Mouse (Mus musculus) embryo, embryonic 11 days (tissue): ENCODE measurements around the gene Sltm.
"Not testable (repeated sequence)": the region's sequence is repeated elsewhere in the genome, so short reads cannot be mapped to it uniquely, and the experiment has no call there.

ENCODE experiments used
- DNase-seq: peaks from one replicate; pipeline ENCODE4 v3.0.0-alpha.2; 2015

Sltm gene

DNA sequence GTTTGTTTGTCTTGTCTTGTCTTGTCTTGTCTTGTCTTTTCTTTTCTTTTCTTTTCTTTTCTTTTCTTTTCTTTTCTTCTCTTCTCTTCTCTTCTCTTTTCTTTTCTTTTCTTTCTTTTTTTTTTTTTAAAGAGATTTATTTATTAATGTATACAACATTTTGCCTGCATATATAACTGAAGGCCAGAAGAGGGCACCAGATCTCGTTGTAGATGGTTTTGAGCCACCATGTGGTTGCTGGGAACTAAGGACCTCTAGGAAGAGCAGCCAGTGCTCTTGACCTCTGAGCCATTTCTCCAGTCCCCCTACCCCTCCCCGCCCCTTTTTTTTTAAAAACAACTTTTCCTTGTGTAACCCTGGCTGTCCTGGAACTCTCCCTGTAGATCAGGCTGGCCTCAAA, 9.7 kb downstream of the Sltm start:
- DNase-seq = not testable (repeated sequence)

DNA sequence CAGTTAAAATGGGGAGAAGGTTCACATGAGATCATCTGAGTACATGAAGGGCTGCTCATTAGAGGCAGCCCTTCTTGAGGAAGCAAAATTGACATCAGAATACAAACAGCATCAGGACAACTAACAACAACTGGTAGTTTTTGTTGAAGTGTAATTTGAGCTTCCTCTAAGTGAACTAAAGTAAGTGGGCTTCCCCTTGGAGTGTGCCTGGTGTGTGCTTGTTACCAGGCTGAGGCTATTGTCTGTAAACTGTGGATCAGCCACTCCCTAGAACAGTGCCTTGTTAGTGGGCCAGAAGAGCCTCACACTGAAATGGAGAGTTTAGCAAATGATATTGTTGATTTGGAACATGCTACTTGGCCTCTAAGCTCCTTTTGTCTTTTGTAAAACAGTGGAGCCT, 12.9 kb downstream of the Sltm start:
- DNase-seq = no peak

GRCm38 (mm10) chr9:70556796-70557195, 14.2 kb downstream of the Sltm start:
- DNase-seq = no peak

DNA sequence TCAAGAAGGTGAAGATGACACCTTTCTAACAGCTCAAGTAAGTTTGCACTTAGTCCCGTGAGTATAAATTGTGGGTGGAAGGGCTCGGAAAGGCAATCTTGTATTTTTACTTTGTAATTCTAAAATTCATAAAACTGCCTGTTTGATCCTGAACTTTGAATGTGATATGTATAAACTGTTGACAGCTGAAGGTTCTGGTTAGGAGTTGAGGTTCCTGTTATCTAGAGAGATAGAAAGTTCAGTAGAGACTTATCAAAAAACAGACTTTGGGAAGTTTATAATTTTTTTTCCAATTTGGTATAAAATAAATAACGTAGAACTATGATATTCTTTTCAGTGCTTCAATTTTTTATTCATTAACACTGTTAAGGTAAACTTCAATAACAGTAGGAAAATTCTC, 20.3 kb downstream of the Sltm start:
- no peak for DNase-seq

- DNase-seq = no peak
Measured at GRCm38 (mm10) chr9:70567651-70568050, 25.1 kb downstream of the Sltm start.

DNA sequence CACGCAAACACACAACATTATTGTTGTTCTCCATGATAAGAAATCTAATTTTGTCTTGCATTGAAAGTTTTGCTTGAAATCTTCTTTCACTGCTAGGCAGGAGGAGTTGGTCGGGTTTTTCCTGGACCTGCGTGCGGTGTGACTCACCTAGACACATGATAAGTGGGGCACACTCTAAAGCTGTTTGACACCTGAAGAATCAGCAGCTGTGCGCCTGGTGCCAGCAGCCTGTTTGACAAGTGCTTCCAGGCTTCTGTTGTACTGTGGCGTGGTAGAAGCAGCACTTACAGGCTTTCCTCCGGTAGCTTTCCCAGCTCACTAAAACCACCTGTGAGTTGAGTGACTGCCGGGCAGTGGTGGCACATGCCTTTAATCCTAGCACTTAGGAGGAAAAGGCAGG, 27.8 kb downstream of the Sltm start:
- DNase-seq = no peak

DNA sequence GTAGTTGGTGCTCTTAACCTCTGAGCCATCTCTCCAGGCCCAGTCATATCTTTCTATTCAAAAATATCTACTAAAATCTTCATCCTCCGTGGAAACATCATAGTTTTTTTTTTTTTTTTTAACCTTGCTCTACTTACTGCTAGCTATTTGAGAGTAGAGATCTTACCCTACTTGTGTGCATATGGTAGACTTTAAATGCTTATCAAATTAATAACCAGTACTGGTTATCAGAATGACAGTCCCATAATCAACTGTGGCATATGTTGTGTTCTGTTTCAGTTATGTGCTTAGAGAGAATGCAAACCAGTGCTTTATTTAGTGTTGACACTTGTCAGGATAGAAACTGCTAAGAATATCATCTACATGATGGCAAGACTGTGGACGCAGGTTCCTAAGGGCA, 35.6 kb downstream of the Sltm start:
- DNase-seq = no peak

- no peak for DNase-seq
Measured at GRCm38 (mm10) chr9:70580956-70581355, 38.4 kb downstream of the Sltm start.

GRCm38 (mm10) chr9:70584641-70585040, 42.1 kb downstream of the Sltm start:
- DNase-seq = no peak

DNA sequence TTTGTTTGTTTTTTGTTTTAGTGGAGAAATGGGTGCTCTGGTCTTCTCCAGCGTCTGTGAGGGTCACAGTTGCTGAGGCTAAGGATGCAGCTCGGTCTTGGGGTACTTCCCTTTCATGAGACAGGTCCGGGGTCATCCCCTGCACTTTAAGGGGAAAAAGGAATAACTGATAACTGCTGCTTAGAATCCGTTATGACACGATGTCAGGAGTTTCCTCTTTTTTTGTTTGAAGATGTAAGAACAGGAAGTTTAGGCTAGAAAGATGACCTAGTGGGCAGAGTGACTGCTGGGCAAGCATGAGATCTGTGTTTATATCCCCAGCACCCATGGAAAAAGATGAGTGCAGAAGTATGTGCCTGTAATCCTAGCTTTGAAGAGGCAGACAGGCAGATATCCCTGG, 42.6 kb downstream of the Sltm start:
- DNase-seq = no peak

DNA sequence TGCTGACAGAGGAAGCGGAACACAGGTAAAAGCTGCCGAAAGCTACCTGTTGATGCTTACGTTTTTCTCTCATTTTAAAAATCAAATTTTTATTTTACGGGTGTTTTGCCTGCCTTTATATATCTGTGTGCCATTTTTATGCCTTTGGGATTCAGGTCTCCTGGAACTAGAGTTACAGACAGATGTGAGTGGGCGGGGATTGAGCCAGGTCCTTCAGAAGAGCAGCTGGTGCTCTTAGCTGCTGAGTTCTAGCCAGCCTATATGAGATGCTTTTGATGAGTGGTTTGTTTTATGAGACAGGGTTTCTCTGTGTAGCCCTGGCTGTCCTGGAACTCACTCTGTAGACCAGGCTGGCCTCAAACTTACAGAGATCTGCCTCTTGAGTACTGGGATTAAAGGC, 44.6 kb downstream of the Sltm start:
- DNase-seq = no peak

GRCm38 (mm10) chr9:70590775-70591174, 48.2 kb downstream of the Sltm start:
- no peak for DNase-seq

DNA sequence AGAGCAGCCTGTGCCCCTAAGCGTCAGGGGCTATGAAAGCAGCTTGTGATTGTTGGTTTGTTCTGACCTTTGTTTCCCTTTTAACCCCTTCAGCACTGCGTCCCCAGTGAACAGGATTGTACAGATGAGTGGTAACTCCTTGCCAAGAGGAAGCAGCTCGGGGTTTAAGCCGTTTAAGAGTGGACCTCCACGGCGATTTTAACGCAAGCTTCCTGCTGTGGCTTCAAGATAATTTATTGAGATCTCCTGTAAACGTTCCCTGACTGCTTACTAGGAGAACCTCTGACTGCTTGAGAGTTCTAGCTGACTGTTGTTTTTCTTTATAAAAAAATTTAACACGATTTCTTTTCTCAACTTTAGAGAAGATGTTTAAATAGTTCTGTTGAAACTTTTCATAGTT, 48.9 kb downstream of the Sltm start:
- DNase-seq = no peak

GRCm38 (mm10) chr9:70598271-70598670, 55.7 kb downstream of the Sltm start:
- DNase-seq = no peak

DNA sequence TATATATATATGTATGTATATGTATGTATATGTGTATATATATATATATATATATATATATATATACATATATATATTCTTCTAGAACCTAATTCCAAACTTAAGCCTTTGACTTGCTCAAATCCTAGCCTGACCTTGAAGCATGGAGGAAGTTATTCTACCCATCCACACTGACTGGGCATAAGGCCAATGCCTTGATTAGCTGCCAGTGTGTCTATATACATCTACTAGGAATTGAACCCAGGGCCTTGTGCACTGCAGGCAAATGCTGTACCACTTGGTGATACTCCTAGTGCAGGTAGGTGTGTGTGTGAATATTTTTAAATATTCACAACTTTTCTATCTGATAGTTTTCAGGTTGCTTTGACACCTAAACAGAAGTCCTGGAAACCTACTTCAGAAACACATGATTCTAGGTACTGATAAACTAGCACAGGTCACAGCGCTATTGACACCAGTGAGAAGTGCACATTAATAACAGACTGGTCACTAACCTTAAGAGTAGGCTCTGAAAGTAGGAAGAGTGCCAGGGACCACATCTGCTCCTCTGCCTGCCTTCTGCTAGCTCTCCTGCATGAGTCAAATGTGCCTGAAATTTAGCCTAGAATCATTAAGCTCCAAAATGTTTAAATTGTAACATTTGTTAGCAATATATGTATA, 59.8 kb downstream of the Sltm start:
- no peak for DNase-seq

GRCm38 (mm10) chr9:70611026-70611673, 68.6 kb downstream of the Sltm start:
- DNase-seq = no peak

DNA sequence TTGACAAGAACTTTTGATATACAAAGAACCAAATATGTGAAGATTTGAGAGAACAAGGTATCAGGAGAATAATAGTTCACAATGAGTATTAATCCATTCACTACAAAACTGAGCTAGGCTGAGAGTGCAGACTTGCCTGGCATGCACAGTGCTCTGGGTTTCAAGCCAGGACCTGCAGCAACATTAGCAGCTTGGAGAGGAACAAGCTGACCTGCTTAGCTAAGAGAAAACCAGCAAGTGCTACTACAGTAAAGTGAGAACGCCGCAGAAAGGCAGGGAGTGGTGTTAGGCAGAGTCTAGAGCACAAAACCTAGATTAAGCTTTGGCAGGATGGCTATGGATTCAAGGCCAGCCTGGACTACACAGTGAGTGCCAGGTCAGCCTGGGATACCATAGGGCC, 87.2 kb downstream of the Sltm start:
- no peak for DNase-seq

- DNase-seq = no peak
Measured at GRCm38 (mm10) chr9:70631665-70632064, 89.1 kb downstream of the Sltm start.

GRCm38 (mm10) chr9:70636748-70637147, 94.2 kb downstream of the Sltm start:
- no peak for DNase-seq
